Mouse (Mus musculus) MEL (cell line): Measurements from ENCODE around the gene Gas2l2. TPM values are rescaled to one million over a fixed set of nuclear protein-coding genes. Genes with fewer than 3 reads are reported as not detected.
A peak's percentile ranks its signal among the peaks of the same experiment; 100 is the strongest.

Experiments
- DNase-seq: peaks from one replicate; pipeline ENCODE4 v3.0.0; 2011; ENCODE audit warnings: low read depth, low spot score
- H3K27ac ChIP-seq: 2 replicates; pipeline ENCODE4 v1.5.1; 2012; ENCODE audit warnings: low read depth, mild to moderate bottlenecking, control low read depth, low read length, moderate library complexity; ENCODE audit not compliant: control insufficient read depth
- H3K27me3 ChIP-seq, 2 experiments: fragments of 150-350 bp in 1 of 2; sonication (generic) in 1 of 2; 2 replicates each; pipeline ENCODE4 v1.6.1; 2012; ENCODE audit warnings: low read length in 2 of 2, mild to moderate bottlenecking in 2 of 2, improper control_type of control experiment in 1 of 2, moderate library complexity in 1 of 2; ENCODE audit not compliant: insufficient read depth in 2 of 2, control insufficient read depth in 1 of 2
- H3K36me3 ChIP-seq, 2 experiments: 2 replicates each; pipeline ENCODE4 v1.6.1; 2012 to 2014; ENCODE audit warnings: low read length in 2 of 2, improper control_type of control experiment in 1 of 2, inconsistent platforms in 1 of 2, mild to moderate bottlenecking in 1 of 2; ENCODE audit not compliant: insufficient read depth in 2 of 2, control insufficient read depth in 1 of 2
- H3K4me1 ChIP-seq, 2 experiments: fragments of 150-350 bp in 1 of 2; sonication (generic) in 1 of 2; 2 replicates each; pipeline ENCODE4 v1.6.1; 2012; ENCODE audit warnings: low read length in 2 of 2, improper control_type of control experiment in 1 of 2, mild to moderate bottlenecking in 1 of 2; ENCODE audit not compliant: insufficient read depth in 2 of 2, control insufficient read depth in 1 of 2
- H3K4me3 ChIP-seq, 2 experiments: fragments of 150-350 bp in 1 of 2; sonication (generic) in 1 of 2; 2 replicates each; pipeline ENCODE4 v1.5.1; 2012; ENCODE audit warnings: low read depth in 2 of 2, low read length in 2 of 2, mild to moderate bottlenecking in 2 of 2, moderate library complexity in 2 of 2, control low read depth in 1 of 2, improper control_type of control experiment in 1 of 2; ENCODE audit not compliant: control insufficient read depth in 1 of 2, insufficient read depth in 1 of 2
- H3K79me2 ChIP-seq: 2 replicates; pipeline ENCODE4 v1.6.1; 2012; ENCODE audit warnings: mild to moderate bottlenecking, low read length, moderate library complexity; ENCODE audit not compliant: control insufficient read depth, poor library complexity, insufficient read depth
- H3K9ac ChIP-seq: 2 replicates; pipeline ENCODE4 v1.6.1; 2012; ENCODE audit warnings: low read depth, mild to moderate bottlenecking, control low read depth, low read length, moderate library complexity; ENCODE audit not compliant: control insufficient read depth, poor library complexity, severe bottlenecking
- H3K9me3 ChIP-seq: fragments of 150-350 bp; sonication (generic); replicated peaks from 2 replicates; pipeline ENCODE4 v1.6.1; 2012; ENCODE audit warnings: mild to moderate bottlenecking, low read length, improper control_type of control experiment, moderate library complexity; ENCODE audit not compliant: insufficient read depth
- BHLHE40 ChIP-seq: IDR thresholded peaks from 2 replicates; pipeline ENCODE4 v1.6.1; 2012; ENCODE audit warnings: low read depth, mild to moderate bottlenecking, inconsistent platforms, low read length, improper control_type of control experiment, borderline replicate concordance
- CHD1 ChIP-seq: IDR thresholded peaks from 2 replicates; pipeline ENCODE4 v1.6.1; 2012; ENCODE audit warnings: low read depth, mild to moderate bottlenecking, inconsistent platforms, low read length, improper control_type of control experiment
- CTCF ChIP-seq, 3 experiments: IDR thresholded peaks in 2 of 3; conservative IDR thresholded peaks in 1 of 3; 2 replicates each; pipeline ENCODE4 v1.5.1; 2011 to 2012; ENCODE audit warnings: low read length in 3 of 3, low read depth in 2 of 3, mild to moderate bottlenecking in 2 of 3, improper control_type of control experiment in 1 of 3, inconsistent platforms in 1 of 3, mixed read lengths in 1 of 3, moderate library complexity in 1 of 3; ENCODE audit not compliant: control insufficient read depth in 1 of 3, insufficient read depth in 1 of 3, poor library complexity in 1 of 3, severe bottlenecking in 1 of 3
- EP300 ChIP-seq, 2 experiments: IDR thresholded peaks; 2 replicates each; pipeline ENCODE4 v1.6.1; 2011; ENCODE audit warnings: improper control_type of control experiment in 2 of 2, low read length in 2 of 2, low read depth in 1 of 2, mild to moderate bottlenecking in 1 of 2
- ETS1 ChIP-seq: IDR thresholded peaks from 2 replicates; pipeline ENCODE4 v1.6.1; 2012; ENCODE audit warnings: low read depth, mild to moderate bottlenecking, inconsistent platforms, low read length, improper control_type of control experiment, moderate library complexity
- GATA1 ChIP-seq: IDR thresholded peaks from 2 replicates; pipeline ENCODE4 v1.6.1; 2011; ENCODE audit warnings: low read depth, low read length, improper control_type of control experiment
- HCFC1 ChIP-seq: IDR thresholded peaks from 2 replicates; pipeline ENCODE4 v1.6.1; 2012; ENCODE audit warnings: low read depth, mild to moderate bottlenecking, inconsistent platforms, low read length, improper control_type of control experiment, moderate library complexity
- JUND ChIP-seq: IDR thresholded peaks from 2 replicates; pipeline ENCODE4 v1.6.1; 2011; ENCODE audit warnings: low read depth, mild to moderate bottlenecking, improper control_type of control experiment, low read length
- KAT2A ChIP-seq: conservative IDR thresholded peaks from 2 replicates; pipeline ENCODE4 v1.6.1; 2012; ENCODE audit warnings: low read depth, low read length, improper control_type of control experiment, inconsistent platforms
- MAFK ChIP-seq: IDR thresholded peaks from 2 replicates; pipeline ENCODE4 v1.6.1; 2011; ENCODE audit warnings: low read depth, mild to moderate bottlenecking, low read length, improper control_type of control experiment, borderline replicate concordance
- MAX ChIP-seq: IDR thresholded peaks from 2 replicates; pipeline ENCODE4 v1.6.1; 2011; ENCODE audit warnings: low read length, improper control_type of control experiment
- MXI1 ChIP-seq: IDR thresholded peaks from 2 replicates; pipeline ENCODE4 v1.6.1; 2011; ENCODE audit warnings: mild to moderate bottlenecking, low read depth, low read length, improper control_type of control experiment
- MYC ChIP-seq: IDR thresholded peaks from 2 replicates; pipeline ENCODE4 v1.6.1; 2011; ENCODE audit warnings: low read depth, mild to moderate bottlenecking, low read length, improper control_type of control experiment, moderate library complexity
- POLR2AphosphoS5 ChIP-seq: IDR thresholded peaks from 2 replicates; pipeline ENCODE4 v1.6.1; 2012; ENCODE audit warnings: low read depth, borderline replicate concordance, mild to moderate bottlenecking, inconsistent platforms, low read length, moderate library complexity, mixed read lengths
- RAD21 ChIP-seq: IDR thresholded peaks from 2 replicates; pipeline ENCODE4 v1.6.1; 2011; ENCODE audit warnings: mild to moderate bottlenecking, low read depth, low read length, improper control_type of control experiment
- SMC3 ChIP-seq: IDR thresholded peaks from 2 replicates; pipeline ENCODE4 v1.6.1; 2011; ENCODE audit warnings: low read depth, low read length, improper control_type of control experiment
- TBP ChIP-seq: IDR thresholded peaks from 2 replicates; pipeline ENCODE4 v1.8.0; 2011; ENCODE audit warnings: low read depth, low read length, improper control_type of control experiment
- TCF12 ChIP-seq: IDR thresholded peaks from 2 replicates; pipeline ENCODE4 v1.6.1; 2014; ENCODE audit warnings: low read depth, mild to moderate bottlenecking, inconsistent platforms, low read length, improper control_type of control experiment, moderate library complexity
- USF1 ChIP-seq: IDR thresholded peaks from 2 replicates; pipeline ENCODE4 v1.6.1; 2014; ENCODE audit warnings: low read depth, mild to moderate bottlenecking, inconsistent platforms, low read length, improper control_type of control experiment, moderate library complexity
- USF2 ChIP-seq, 2 experiments: IDR thresholded peaks; 2 replicates each; pipeline ENCODE4 v1.6.1; 2011 to 2012; ENCODE audit warnings: improper control_type of control experiment in 2 of 2, low read length in 2 of 2, borderline replicate concordance in 1 of 2, inconsistent platforms in 1 of 2, low read depth in 1 of 2, mild to moderate bottlenecking in 1 of 2; ENCODE audit not compliant: insufficient read depth in 1 of 2
- ZC3H11A ChIP-seq: IDR thresholded peaks from 2 replicates; pipeline ENCODE4 v1.6.1; 2012; ENCODE audit warnings: low read depth, mild to moderate bottlenecking, inconsistent platforms, low read length, improper control_type of control experiment
- ZKSCAN1 ChIP-seq: IDR thresholded peaks from 2 replicates; pipeline ENCODE4 v1.6.1; 2012; ENCODE audit warnings: low read depth, mild to moderate bottlenecking, inconsistent platforms, low read length, improper control_type of control experiment, moderate library complexity
- ZMIZ1 ChIP-seq: IDR thresholded peaks from 2 replicates; pipeline ENCODE4 v1.6.1; 2012; ENCODE audit warnings: low read depth, mild to moderate bottlenecking, inconsistent platforms, low read length, improper control_type of control experiment, moderate library complexity
- polyA plus RNA-seq, 2 experiments: library from polyadenylated mRNA; stranded (reverse) in 1 of 2; unstranded in 1 of 2; fragments of >175 nt in 1 of 2; fragments of >200 nt in 1 of 2; gene quantifications; 2 replicates each; pipeline versions ENCODE4 v1.2.1 to v1.2.4; 2012; ENCODE audit warnings: low replicate concordance in 2 of 2, low read depth in 1 of 2; ENCODE audit not compliant: insufficient read length in 2 of 2, insufficient read depth in 1 of 2, missing spikeins in 1 of 2
- total RNA-seq: library from RNA; depleted of rRNA; stranded (reverse); fragments of 300-350 nt; gene quantifications from 2 replicates; pipeline ENCODE4 v1.2.3, GENCODE M21; 2012

The Gas2l2 gene
- total and polyA plus RNA-seq, 3 experiments = not detected

- peak; percentile 74 for TF ChIP-seq ZMIZ1
- peak; percentile 53; the same call in 1 of the 2 replicates for TF ChIP-seq BHLHE40
- TF ChIP-seq MAX = peak; percentile 89
- TF ChIP-seq ZKSCAN1 = no peak
- no peak for TF ChIP-seq GATA1
Measured at GRCm38 (mm10) chr11:83472324-83473234, 43.3 kb upstream of the Gas2l2 start, which contains the start of gene Taf15 (continued).

- Histone ChIP-seq H3K9me3 (no peaks in the 10 kb centered on the region), H3K4me3 (peak overlapping the region; percentile 50 to 69), H3K36me3 (peaks cover 20 to 36% of the 10 kb centered on the region in 2 experiments), H3K4me1 (peaks cover 18 to 20% of the 10 kb centered on the region in 2 experiments), H3K9ac (peak overlapping the region; percentile 96), H3K27me3 (no peaks in the 10 kb centered on the region), H3K79me2 (peaks cover 40% of the 10 kb centered on the region), H3K27ac (peak overlapping the region; percentile 98)
- peak; percentile 72 for DNase-seq
- TF ChIP-seq POLR2AphosphoS5 (no peak), MYC (0 out of 2 replicates have a peak, but pooled peaks have one; percentile 26)
Measured at GRCm38 (mm10) chr11:83471766-83472165, 42.5 kb upstream of the Gas2l2 start.

- peaks cover 15% of the 10 kb centered on the region for H3K79me2 ChIP-seq
- no peak overlapping the region for H3K9ac ChIP-seq
- no peaks in the 10 kb centered on the region for H3K9me3 ChIP-seq
- peaks cover 3 to 4% of the 10 kb centered on the region in 2 experiments for H3K27me3 ChIP-seq
- H3K4me3 ChIP-seq = no peak overlapping the region
- no peak overlapping the region for H3K27ac ChIP-seq
- TF ChIP-seq SMC3 (no peak), USF1 (no peak), ZKSCAN1 (no peak), JUND (no peak), CTCF (IDR thresholded peaks at IDR 0.05 in 2 of 3, conservative IDR thresholded peaks at IDR 0.05 in 1 of 3; ENCODE audit: control insufficient read depth in 1 of 3, insufficient read depth in 1 of 3, low read depth in 2 of 3, low read length in 3 of 3, poor library complexity in 1 of 3, severe bottlenecking in 1 of 3) (no peak), KAT2A (no peak), CHD1 (no peak), USF2 (IDR thresholded peaks at IDR 0.05; ENCODE audit: borderline replicate concordance in 1 of 2, insufficient read depth in 1 of 2, low read depth in 1 of 2, low read length in 2 of 2) (no peak), MXI1 (no peak), TBP (no peak), EP300 (IDR thresholded peaks at IDR 0.05; ENCODE audit: low read depth in 1 of 2, low read length in 2 of 2) (no peak), HCFC1 (no peak), ZMIZ1 (no peak), RAD21 (no peak), GATA1 (no peak), TCF12 (no peak), MAFK (no peak), POLR2AphosphoS5 (no peak), ETS1 (no peak), ZC3H11A (no peak)
- peaks cover 0 to 11% of the 10 kb centered on the region in 2 experiments; a peak in 2 of 4 replicates for H3K36me3 ChIP-seq
- peaks cover 9 to 10% of the 10 kb centered on the region in 2 experiments for H3K4me1 ChIP-seq
- DNase-seq = no peak
Measured at GRCm38 (mm10) chr11:83468765-83469164, 39.5 kb upstream of the Gas2l2 start.
